Mouse (Mus musculus) thymus, postnatal 36 days (tissue): ENCODE measurements around the gene Col4a6.

Experiments used
- DNase-seq, 2 experiments: peaks; one replicate each; pipeline ENCODE4 v3.0.0; 2022; ENCODE audit warnings: mixed read lengths in 2 of 2

The Col4a6 gene

DNA sequence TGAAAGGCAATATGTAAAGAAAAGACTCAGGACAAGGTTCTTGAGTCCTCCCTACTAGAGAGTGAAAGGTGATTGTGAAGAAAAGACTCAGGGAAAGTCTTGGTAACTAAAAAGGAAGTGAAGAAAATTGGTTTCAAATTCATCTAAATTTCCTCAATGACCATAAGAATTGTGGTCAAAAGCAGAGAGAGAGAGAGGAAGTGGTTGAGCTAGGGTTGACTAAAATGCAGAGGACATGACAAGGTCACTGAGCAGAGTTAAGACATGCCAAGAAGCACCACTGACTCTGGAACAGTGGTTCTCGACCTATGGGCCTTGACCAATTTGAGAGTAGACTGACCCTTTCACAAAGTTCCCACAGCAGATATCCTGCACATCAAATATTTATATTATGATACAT lies 224.2 kb downstream of the Col4a6 start:
- DNase-seq: no peak

DNA sequence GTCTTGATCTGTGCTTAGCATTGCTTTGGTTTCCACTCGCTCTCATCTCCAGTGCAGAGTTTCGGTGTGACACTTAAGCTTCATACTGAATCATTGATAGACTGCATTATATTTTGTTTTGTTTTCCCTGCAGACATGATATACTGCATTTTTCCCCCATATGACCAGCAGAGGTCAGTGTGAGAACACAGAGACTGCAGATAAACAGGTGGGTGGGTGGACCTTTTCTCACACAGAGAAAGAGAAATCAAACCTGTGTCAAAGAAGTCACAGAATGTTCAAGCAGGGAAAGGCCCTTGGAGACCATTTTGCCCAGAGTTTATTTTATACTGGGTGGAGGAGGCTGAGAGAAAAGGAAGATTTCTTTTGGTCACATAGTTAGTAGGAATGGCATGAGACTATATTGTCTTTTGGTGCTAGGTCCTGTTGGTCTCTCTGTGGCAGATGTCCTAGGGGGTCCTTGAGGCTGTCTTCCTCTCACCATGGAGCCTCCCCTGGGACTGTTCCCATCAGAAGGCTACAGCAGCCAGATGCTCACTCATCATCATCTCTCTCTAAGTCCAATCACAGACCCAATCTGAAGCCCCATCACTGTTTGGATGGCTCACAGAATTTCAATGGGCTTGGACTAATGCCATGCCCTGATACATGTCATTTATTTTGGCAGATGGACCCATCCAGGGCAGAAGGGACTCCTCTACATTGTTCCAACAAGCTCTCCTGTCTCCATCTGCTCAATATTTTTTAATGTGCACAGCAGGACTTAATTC lies 237.1 kb downstream of the Col4a6 start:
- no peak for DNase-seq

DNA sequence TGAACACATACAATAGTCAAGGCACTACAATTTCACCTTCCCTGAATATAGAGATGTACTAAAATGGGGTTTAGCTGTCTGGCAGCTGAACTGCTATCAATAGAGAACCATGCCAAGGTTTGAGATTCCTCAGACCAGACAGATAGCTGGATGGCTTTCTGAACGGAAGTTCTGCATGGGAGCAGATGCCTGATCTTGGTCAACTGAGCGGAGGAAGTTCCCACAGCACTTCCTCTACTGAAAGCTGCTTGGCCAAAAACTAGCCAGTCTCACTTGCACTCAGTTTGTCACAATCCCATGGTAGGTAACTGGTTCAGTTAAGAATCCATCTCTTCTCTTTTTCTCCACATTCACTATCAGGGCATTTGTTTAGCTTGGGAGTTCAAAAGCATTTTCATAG lies 245.7 kb downstream of the Col4a6 start:
- DNase-seq: no peak

DNA sequence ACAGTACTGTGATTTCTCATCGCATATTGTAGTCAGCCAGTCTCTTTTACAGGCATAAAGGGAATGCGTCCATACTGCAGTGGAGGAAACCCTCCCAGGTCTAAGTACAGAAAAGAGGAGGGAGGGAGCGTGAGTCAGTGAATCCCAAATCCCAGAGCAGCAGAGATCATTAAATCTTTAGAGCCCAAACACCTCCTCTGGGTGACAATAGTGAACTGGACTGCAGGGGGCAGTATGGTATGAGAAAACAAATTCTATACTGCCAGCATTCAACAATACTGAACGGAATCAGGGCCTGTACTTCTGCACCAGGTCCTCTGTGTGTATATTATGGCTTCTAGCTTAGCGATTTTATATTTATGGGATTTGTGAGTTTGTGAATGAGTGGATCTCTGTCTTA lies 261.1 kb downstream of the Col4a6 start:
- DNase-seq: no peak

DNA sequence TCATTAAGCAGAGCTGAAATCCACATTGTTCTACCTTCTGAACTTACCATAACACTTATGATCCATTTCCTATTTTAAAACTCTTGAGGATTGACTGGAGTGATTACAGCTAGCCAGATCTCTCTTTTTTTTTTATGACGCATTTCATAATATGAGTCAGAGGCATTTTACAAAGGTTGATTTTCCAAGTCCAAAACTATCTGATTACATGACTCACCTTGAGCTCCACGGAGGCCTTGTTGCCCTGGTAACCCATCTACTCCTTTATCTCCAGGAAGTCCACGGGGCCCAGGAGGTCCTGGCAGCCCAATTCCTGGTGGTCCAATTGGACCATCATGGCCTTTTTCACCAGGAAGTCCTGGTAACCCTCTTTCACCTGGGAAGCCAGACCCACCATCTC lies 274.9 kb downstream of the Col4a6 start:
- no peak for DNase-seq

DNA sequence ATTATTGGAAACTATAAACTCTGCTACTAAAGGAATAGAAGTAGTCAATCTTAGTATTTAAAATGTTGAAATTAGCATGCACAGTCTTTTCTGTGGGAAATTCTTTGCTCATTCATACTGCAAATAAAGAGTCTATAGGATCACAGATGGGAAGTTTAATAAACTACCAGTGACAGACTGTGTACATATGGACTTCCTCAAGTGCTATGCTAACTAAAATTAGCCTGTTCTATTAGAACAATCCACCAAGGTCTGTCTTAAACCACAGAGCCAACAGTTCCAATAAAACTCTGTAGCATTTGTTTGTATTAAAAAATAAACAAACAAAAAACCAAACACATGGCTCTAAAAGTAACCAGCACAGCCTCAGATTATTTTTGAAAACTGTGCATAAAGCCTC lies 278.8 kb downstream of the Col4a6 start:
- DNase-seq: no peak

DNA sequence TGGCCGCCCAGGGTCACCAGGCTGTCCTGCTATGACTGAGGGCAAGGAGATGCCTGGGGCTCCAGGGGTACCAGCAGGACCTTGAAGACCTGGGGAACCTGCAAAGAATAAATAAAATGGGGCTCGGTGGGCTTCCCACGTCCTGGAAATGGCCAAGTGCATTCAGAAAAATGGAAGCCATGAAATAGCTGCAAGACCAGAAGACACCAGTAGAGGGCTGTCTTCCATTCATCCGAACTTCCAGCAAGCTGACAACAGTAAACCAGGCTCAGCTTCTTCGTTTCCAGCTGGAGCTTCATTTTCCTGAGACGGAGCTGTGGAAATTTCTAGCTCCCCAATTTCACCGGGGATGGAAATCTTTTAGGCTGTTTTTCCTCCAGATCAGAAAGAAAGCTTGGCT lies 298.5 kb downstream of the Col4a6 start:
- DNase-seq: no peak

DNA sequence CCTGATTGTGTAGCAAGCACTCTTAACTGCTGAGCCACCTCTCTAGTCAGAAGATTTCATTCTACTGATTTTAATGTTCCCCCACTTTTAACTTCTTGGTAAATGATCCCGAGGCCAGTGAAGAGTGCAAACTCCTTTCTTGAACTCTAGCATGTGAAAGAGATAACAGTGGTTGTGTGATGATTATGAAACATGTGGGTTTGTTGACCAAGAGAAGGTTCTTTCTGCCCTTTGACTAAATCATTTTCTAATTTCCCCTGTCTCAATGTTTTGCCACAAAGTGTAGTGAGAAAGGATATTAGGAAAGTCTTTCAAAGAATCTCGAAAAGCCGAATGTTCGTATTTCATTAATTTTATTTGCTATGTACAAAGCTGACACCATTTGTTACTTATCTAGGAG lies 308.8 kb downstream of the Col4a6 start:
- no peak for DNase-seq

DNA sequence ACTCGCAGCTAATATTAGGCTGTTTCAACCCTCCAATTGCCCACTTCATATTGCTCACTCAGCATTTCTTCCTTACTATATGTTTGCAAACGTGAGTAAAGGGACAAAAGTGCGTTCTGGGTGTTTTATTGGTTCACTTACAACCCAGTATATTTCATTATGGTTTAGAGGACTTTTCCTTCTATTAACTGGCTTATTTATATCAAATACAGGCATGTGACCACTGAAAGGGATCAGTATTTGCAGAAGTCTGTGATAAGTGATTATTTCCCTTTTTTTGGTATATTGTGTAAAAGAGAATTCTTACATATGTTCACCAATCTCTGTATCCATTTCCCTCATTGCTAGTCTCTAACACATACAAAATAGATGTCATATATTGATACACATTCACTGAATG lies 313.5 kb downstream of the Col4a6 start:
- DNase-seq: no peak

DNA sequence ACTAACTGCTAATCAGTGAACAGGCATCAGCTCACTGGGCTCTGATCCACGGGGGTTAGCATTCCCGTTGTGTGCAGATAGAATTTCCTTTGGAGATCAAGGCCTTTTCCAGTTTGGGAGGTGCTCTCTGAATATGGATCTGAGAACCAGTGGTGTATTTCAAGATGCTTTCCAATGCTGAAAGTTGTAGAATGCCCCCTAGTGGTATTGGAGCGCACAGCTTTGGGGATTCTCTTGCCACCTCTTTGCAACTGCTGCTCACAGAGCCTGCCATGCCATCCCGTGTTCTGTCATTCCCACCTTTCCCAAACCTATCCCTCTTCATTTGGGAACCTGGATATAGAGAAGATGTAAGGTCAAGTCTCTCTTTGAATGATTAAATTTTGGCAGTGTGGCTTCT lies 315.7 kb downstream of the Col4a6 start:
- DNase-seq: peak in 1 of 2 experiments; percentile 7

DNA sequence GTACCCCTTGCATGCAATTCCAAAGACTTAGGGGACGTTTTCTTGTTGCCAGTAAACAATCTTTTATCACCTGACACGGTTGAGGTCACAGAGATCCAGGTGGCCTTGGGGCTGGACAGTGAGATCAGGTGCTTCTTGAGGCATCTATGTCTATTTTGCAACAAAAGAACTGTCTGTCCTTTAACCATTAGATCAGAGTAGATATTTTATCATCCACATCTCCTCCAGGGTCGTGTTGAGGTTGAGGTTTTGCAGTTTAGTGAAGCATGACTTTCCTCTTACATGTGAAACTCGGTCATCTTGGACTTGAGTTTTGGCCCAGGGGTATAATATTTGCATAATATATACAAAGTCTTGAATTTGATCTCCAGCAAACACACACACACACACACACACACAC lies 316.2 kb downstream of the Col4a6 start:
- DNase-seq: no peak

DNA sequence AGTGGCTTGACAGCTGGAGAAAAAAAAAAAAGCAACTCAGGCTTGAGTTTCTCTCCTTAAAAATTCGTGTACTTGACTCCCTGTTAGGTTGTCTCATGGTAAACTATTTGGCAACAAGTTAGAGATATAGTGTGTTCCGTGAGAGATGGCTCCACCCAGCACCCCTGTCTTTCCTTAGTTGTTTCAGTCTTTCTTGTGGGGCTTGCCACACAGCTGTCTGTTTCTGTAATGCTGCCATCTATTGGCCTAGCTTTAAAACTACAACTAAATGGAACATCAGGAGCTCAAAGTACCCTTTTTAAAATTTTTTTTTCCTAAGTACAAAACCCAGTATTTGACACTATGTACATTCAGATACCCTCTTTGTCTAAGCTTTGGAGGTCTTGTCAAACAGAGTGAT lies 317.2 kb downstream of the Col4a6 start:
- no peak for DNase-seq

DNA sequence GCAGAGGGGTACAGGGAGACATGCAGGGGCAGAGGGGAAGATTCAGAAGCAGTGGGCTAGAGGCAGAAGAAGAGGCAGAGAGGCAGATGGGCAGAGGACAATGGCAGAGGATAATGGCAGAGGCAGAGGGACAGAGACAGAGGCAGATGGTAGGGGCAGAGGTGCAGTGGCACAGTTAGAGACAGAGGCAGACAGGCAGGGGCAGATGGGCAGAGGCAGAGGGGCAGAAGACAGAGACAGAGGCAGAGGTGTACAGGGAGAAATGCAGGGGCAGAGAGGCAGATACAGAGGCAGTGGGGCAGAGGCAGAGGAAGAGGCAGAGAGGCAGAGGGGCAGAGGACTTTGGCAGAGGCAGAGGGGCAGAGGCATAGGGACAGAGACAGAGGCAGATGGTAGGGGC lies 322.7 kb downstream of the Col4a6 start:
- DNase-seq: no peak

DNA sequence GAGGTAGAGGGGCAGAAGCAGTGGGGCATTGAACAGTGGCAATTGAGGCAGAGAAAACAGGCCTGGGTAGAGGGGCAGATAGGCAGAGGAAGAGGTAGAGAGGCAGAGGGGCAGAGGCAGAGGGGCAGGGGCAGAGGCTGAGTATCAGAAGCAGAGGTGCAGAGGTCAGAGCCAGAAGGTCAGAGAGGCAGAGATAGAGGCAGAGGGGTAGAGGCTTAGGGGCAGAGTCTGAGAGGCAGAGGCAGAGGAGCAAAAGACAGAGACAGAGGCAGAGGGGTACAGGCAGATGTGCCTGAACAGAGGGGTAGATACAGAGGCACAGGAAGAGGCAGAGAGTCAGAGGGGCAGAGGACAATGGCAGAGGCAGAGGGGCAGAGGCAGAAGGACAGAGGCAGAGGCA lies 323.6 kb downstream of the Col4a6 start:
- no peak for DNase-seq

DNA sequence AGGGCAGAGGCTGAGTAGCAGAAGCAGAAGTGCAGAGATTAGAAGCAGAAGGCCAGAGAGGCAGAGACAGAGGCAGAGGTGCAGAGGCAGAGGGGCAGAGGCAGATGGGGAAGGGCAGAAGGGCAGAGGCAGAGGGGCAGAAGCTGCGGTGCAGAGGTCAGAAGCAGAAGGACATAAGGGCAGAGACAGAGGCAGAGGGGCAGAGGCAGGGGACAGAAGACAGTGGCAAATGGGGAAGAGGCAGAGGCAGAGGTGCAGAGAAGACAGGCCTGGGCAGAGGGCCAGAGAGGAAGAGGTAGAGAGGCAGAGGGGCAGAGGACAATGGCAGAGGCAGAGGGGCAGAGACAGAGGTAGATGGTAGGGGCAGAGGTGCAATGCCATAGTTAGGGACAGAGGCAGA lies 324.2 kb downstream of the Col4a6 start:
- no peak for DNase-seq
